Mouse (Mus musculus) intestine, embryonic 14.5 days (tissue): Measurements from ENCODE around the gene Gm4881. TPM values are rescaled to one million over a fixed set of nuclear protein-coding genes. Genes with fewer than 3 reads are reported as not detected.

Experiments
- ATAC-seq: fragments of 200-750 bp; cut with Nextera tagmentation; replicated peaks from 2 replicates; pipeline ENCODE4 v1.8.0; 2017; ENCODE audit warnings: low read depth, moderate number of reproducible peaks, moderate TSS enrichment, moderate library complexity; ENCODE audit not compliant: low FRiP score, low TSS enrichment
- DNase-seq: peaks from one replicate; pipeline ENCODE4 v3.0.0-alpha.2; 2018; ENCODE audit warnings: low spot score
- H3K27ac ChIP-seq: fragments of 300-500 bp; sonication (generic); 2 replicates; pipeline ENCODE4 v1.5.1; 2014; ENCODE audit warnings: low read depth, mild to moderate bottlenecking, control low read depth
- H3K27me3 ChIP-seq: fragments of 300-500 bp; sonication (generic); replicated peaks from 2 replicates; pipeline ENCODE4 v1.6.1; 2014; ENCODE audit warnings: low read length, control low read depth; ENCODE audit not compliant: control insufficient read depth, insufficient read depth
- H3K36me3 ChIP-seq: fragments of 300-500 bp; sonication (generic); 2 replicates; pipeline ENCODE4 v1.6.1; 2014; ENCODE audit warnings: low read length, control low read depth; ENCODE audit not compliant: control insufficient read depth, insufficient read depth
- H3K4me1 ChIP-seq: fragments of 300-500 bp; sonication (generic); replicated peaks from 2 replicates; pipeline ENCODE4 v1.6.1; 2014; ENCODE audit warnings: low read length, control low read depth, mixed read lengths; ENCODE audit not compliant: control insufficient read depth, insufficient read depth
- H3K4me2 ChIP-seq: fragments of 300-500 bp; sonication (generic); 2 replicates; pipeline ENCODE4 v1.6.1; 2014; ENCODE audit warnings: low read length
- H3K4me3 ChIP-seq: fragments of 300-500 bp; sonication (generic); 2 replicates; pipeline ENCODE4 v1.5.1; 2014; ENCODE audit warnings: low read depth, low read length, control low read depth, mixed read lengths
- H3K9ac ChIP-seq: fragments of 300-500 bp; sonication (generic); 2 replicates; pipeline ENCODE4 v1.6.1; 2014; ENCODE audit warnings: mild to moderate bottlenecking, low read length
- H3K9me3 ChIP-seq: fragments of 300-500 bp; sonication (generic); 2 replicates; pipeline ENCODE4 v1.6.1; 2016; ENCODE audit warnings: low read length, control low read depth; ENCODE audit not compliant: control insufficient read depth
- WGBS: fragments of 180-500 bp; shearing (Covaris S2); extraction: QIAGEN DNeasy Blood & Tissue Kit; methylation state at CpG from one replicate; pipeline ENCODE4 v1.1.7; 2014; 5-methylcytosine and 5-hydroxymethylcytosine counted together
- polyA plus RNA-seq: library from polyadenylated mRNA; unstranded; fragments of >200 nt; fragmentation: Nextera tagmentation; extraction: Ambion mirVana; gene quantifications from 2 replicates; pipeline ENCODE4 v1.2.1, GENCODE M21; 2014

Gm4881 gene
- polyA plus RNA-seq, 1 experiment from 2014 or later: not detected

- no peak overlapping the region for H3K27ac ChIP-seq
- no peak overlapping the region for H3K4me3 ChIP-seq
- H3K9me3 ChIP-seq: no peaks in the 10 kb centered on the region
- DNase-seq (no peak), ATAC-seq (no peak)
- H3K4me2 ChIP-seq: no peak overlapping the region
- no peak overlapping the region for H3K9ac ChIP-seq
- peaks cover 100% of the 10 kb centered on the region for H3K27me3 ChIP-seq
- 2% methylated on average over 7 of the region's 7 CpGs for WGBS
- no peaks in the 10 kb centered on the region for H3K36me3 ChIP-seq
- no peaks in the 10 kb centered on the region; the same call in 1 of the 2 replicates for H3K4me1 ChIP-seq
Observed at GRCm38 (mm10) chr7:24947316-24948048, 3.2 kb upstream of the Gm4881 start.

GRCm38 (mm10) chr7:24943641-24944040 is 653 bp downstream of the Gm4881 start:
- ATAC-seq (no peak), DNase-seq (no peak)
- Histone ChIP-seq H3K4me3 (no peak overlapping the region), H3K4me2 (no peak overlapping the region), H3K27ac (no peak overlapping the region), H3K4me1 (no peaks in the 10 kb centered on the region; the same call in 1 of the 2 replicates), H3K9me3 (no peaks in the 10 kb centered on the region), H3K36me3 (no peaks in the 10 kb centered on the region), H3K9ac (no peak overlapping the region), H3K27me3 (peaks cover 96% of the 10 kb centered on the region)
- WGBS: 6% methylated on average over 6 of the region's 6 CpGs

GRCm38 (mm10) chr7:24931651-24932050 is 12.6 kb downstream of the Gm4881 start:
- Histone ChIP-seq H3K4me1 (no peaks in the 10 kb centered on the region; the same call in 1 of the 2 replicates), H3K27ac (no peak overlapping the region), H3K9ac (no peak overlapping the region), H3K36me3 (peaks cover 11% of the 10 kb centered on the region), H3K4me2 (no peak overlapping the region), H3K4me3 (no peak overlapping the region), H3K27me3 (peaks cover 81% of the 10 kb centered on the region), H3K9me3 (no peaks in the 10 kb centered on the region)
- WGBS: 0% methylated on average over 14 of the region's 15 CpGs
- DNase-seq (no peak), ATAC-seq (no peak)

- H3K9ac ChIP-seq: no peak overlapping the region
- WGBS: 61% methylated on average over 6 of the region's 6 CpGs
- no peak overlapping the region for H3K4me2 ChIP-seq
- no peak for ATAC-seq
- peaks cover 69% of the 10 kb centered on the region for H3K27me3 ChIP-seq
- H3K9me3 ChIP-seq: no peaks in the 10 kb centered on the region
- no peak overlapping the region for H3K27ac ChIP-seq
- H3K4me3 ChIP-seq: no peak overlapping the region
- DNase-seq: no peak
- no peaks in the 10 kb centered on the region; the same call in 1 of the 2 replicates for H3K4me1 ChIP-seq
- H3K36me3 ChIP-seq: peaks cover 22% of the 10 kb centered on the region
Observed at GRCm38 (mm10) chr7:24930475-24930874, 13.8 kb downstream of the Gm4881 start.

- no peak overlapping the region for H3K4me3 ChIP-seq
- no peak for DNase-seq
- H3K36me3 ChIP-seq: peaks cover 79% of the 10 kb centered on the region
- H3K9ac ChIP-seq: no peak overlapping the region
- H3K27ac ChIP-seq: no peak overlapping the region
- H3K4me1 ChIP-seq: no peaks in the 10 kb centered on the region
- H3K4me2 ChIP-seq: no peak overlapping the region
- ATAC-seq: no peak
- WGBS: 91% methylated on average over 9 of the region's 9 CpGs
- no peaks in the 10 kb centered on the region for H3K9me3 ChIP-seq
- H3K27me3 ChIP-seq: no peaks in the 10 kb centered on the region
Observed at GRCm38 (mm10) chr7:24919728-24920127, 24.6 kb downstream of the Gm4881 start.

GRCm38 (mm10) chr7:24918763-24919323 is 25.5 kb downstream of the Gm4881 start:
- Histone ChIP-seq H3K9me3 (no peaks in the 10 kb centered on the region), H3K27me3 (no peaks in the 10 kb centered on the region), H3K4me1 (no peaks in the 10 kb centered on the region), H3K4me2 (no peak overlapping the region), H3K27ac (no peak overlapping the region), H3K36me3 (peaks cover 70% of the 10 kb centered on the region), H3K4me3 (no peak overlapping the region), H3K9ac (no peak overlapping the region)
- no peak for DNase-seq
- no peak; the same call in 1 of the 2 replicates for ATAC-seq
- 90% methylated on average over 20 of the region's 20 CpGs for WGBS

- ATAC-seq (no peak), DNase-seq (no peak)
- H3K4me3 ChIP-seq: no peak overlapping the region
- H3K27me3 ChIP-seq: no peaks in the 10 kb centered on the region
- H3K9ac ChIP-seq: no peak overlapping the region
- no peaks in the 10 kb centered on the region for H3K9me3 ChIP-seq
- H3K4me1 ChIP-seq: 0 out of 2 replicates have a peak, but pooled peaks cover under 1% of the 10 kb centered on the region
- H3K4me2 ChIP-seq: no peak overlapping the region
- H3K27ac ChIP-seq: no peak overlapping the region
- H3K36me3 ChIP-seq: peaks cover 48% of the 10 kb centered on the region
- 92% methylated on average over 14 of the region's 14 CpGs for WGBS
Observed at GRCm38 (mm10) chr7:24912480-24912879, 31.8 kb downstream of the Gm4881 start.

- DNase-seq: no peak
- H3K4me1 ChIP-seq: peaks cover 26% of the 10 kb centered on the region; the same call in 1 of the 2 replicates
- 25% methylated on average over 13 of the region's 13 CpGs for WGBS
- H3K4me2 ChIP-seq: peak overlapping the region; percentile 23
- H3K27me3 ChIP-seq: no peaks in the 10 kb centered on the region
- peaks cover 26% of the 10 kb centered on the region for H3K36me3 ChIP-seq
- H3K9me3 ChIP-seq: no peaks in the 10 kb centered on the region
- peak; percentile 9; the same call in 1 of the 2 replicates for ATAC-seq
- H3K9ac ChIP-seq: 0 out of 2 replicates have a peak overlapping the region, but pooled peaks have one; percentile 13
- 0 out of 2 replicates have a peak overlapping the region, but pooled peaks have one; percentile 1 for H3K4me3 ChIP-seq
- 0 out of 2 replicates have a peak overlapping the region, but pooled peaks have one; percentile 43 for H3K27ac ChIP-seq
Observed at GRCm38 (mm10) chr7:24907211-24907748, 37.0 kb downstream of the Gm4881 start.
